Mouse (Mus musculus) cerebellum, adult 2 months (tissue): ENCODE measurements around the gene Nudt17.

ENCODE experiments used
- CTCF ChIP-seq: fragments of 200-500 bp; IDR thresholded peaks from 2 replicates; pipeline ENCODE4 v1.5.1; 2011; ENCODE audit warnings: low read depth, mild to moderate bottlenecking, control low read depth, low read length, moderate library complexity, borderline replicate concordance; ENCODE audit not compliant: insufficient read depth
- POLR2A ChIP-seq: fragments of 200-500 bp; IDR thresholded peaks from 2 replicates; pipeline ENCODE4 v1.6.1; 2011; ENCODE audit warnings: low read length, control low read depth, borderline replicate concordance; ENCODE audit not compliant: insufficient read depth

- no peak for TF ChIP-seq CTCF
- TF ChIP-seq POLR2A: no peak
Observed at GRCm38 (mm10) chr3:96727828-96728633, 19.7 kb upstream of the Nudt17 start.
